Mouse (Mus musculus) adrenal gland, postnatal 10 days (tissue): Measurements from ENCODE around the gene Cavin4. TPM values are rescaled to one million over a fixed set of nuclear protein-coding genes. Genes with fewer than 3 reads are reported as not detected.

Source experiments
- total RNA-seq, 2 experiments: library from RNA; stranded (reverse); gene quantifications; 2 replicates each; pipeline ENCODE4 v1.2.3; 2021

Gene Cavin4
- total RNA-seq, 2 experiments from 2014 or later: 3.6 to 14.0 TPM

Other genes with a start within 250 kb of the Cavin4 start
- gene Tex10, start 190.1 kb upstream of the Cavin4 start, total RNA-seq: 10 to 100 TPM; 22.4 to 31.6 TPM
- gene Msantd3, start 123.6 kb upstream of the Cavin4 start, total RNA-seq: 10 to 100 TPM; 20.3 to 21.3 TPM
- gene Tmeff1, start 78.3 kb upstream of the Cavin4 start, total RNA-seq: 10 to 100 TPM; 30.6 to 32.3 TPM